Mouse (Mus musculus): ENCODE measurements around the gene Pon3.

GRCm38 (mm10) chr6:5287919-5288318, 31.8 kb upstream of the Pon3 start:
- TF ChIP-seq CTCF (conservative IDR thresholded peaks at IDR 0.05; ENCODE audit: low read length), result no peak
- TF ChIP-seq NANOG (IDR thresholded peaks at IDR 0.05; ENCODE audit: borderline replicate concordance, low read length), result no peak
- no peak for TF ChIP-seq POU5F1 (IDR thresholded peaks at IDR 0.05; ENCODE audit: borderline replicate concordance, low read length)

Data from E14TG2a.4 (cell line).